Mouse (Mus musculus) cerebellum, adult 9-11 months (tissue): Measurements from ENCODE around the gene Slc25a34.

Experiments
- DNase-seq: peaks from one replicate; pipeline ENCODE4 v3.0.0; 2022

Slc25a34 gene

GRCm38 (mm10) chr4:141617299-141617698 is 6.3 kb downstream of the Slc25a34 start:
- peak; percentile 31 for DNase-seq

GRCm38 (mm10) chr4:141616811-141617210 is 6.8 kb downstream of the Slc25a34 start:
- DNase-seq: no peak

GRCm38 (mm10) chr4:141614946-141615345 is 8.7 kb downstream of the Slc25a34 start:
- DNase-seq: no peak

- no peak for DNase-seq
These were observed 14.1 kb downstream of the Slc25a34 start for GRCm38 (mm10) chr4:141609538-141609937.

GRCm38 (mm10) chr4:141605861-141606260 is 17.8 kb downstream of the Slc25a34 start, which contains the start of gene Fblim1:
Gene Fblim1, minus strand, starts transcription at chr4:141606096.
- DNase-seq: no peak

GRCm38 (mm10) chr4:141605421-141605820 is 18.2 kb downstream of the Slc25a34 start:
- no peak for DNase-seq

GRCm38 (mm10) chr4:141604493-141604892 is 19.1 kb downstream of the Slc25a34 start:
- no peak for DNase-seq

GRCm38 (mm10) chr4:141603921-141604320 is 19.7 kb downstream of the Slc25a34 start:
- DNase-seq: no peak

GRCm38 (mm10) chr4:141602523-141603223 is 20.9 kb downstream of the Slc25a34 start:
- DNase-seq: no peak

GRCm38 (mm10) chr4:141601148-141601862 is 22.3 kb downstream of the Slc25a34 start:
- no peak for DNase-seq

- DNase-seq: no peak
These were observed 23.3 kb downstream of the Slc25a34 start for GRCm38 (mm10) chr4:141600364-141600763.

GRCm38 (mm10) chr4:141599251-141600141 is 24.1 kb downstream of the Slc25a34 start:
- DNase-seq: no peak

- DNase-seq: no peak
These were observed 24.7 kb downstream of the Slc25a34 start for GRCm38 (mm10) chr4:141598894-141599250.

GRCm38 (mm10) chr4:141598199-141598893 is 25.3 kb downstream of the Slc25a34 start:
- no peak for DNase-seq

GRCm38 (mm10) chr4:141596700-141597328 is 26.8 kb downstream of the Slc25a34 start:
- no peak for DNase-seq

GRCm38 (mm10) chr4:141595605-141596268 is 27.9 kb downstream of the Slc25a34 start:
- DNase-seq: no peak

GRCm38 (mm10) chr4:141595138-141595537 is 28.5 kb downstream of the Slc25a34 start:
- DNase-seq: no peak

- no peak for DNase-seq
These were observed 32.1 kb downstream of the Slc25a34 start for GRCm38 (mm10) chr4:141591547-141591946.

GRCm38 (mm10) chr4:141583919-141584318 is 39.7 kb downstream of the Slc25a34 start:
- no peak for DNase-seq

- no peak for DNase-seq
These were observed 42.6 kb downstream of the Slc25a34 start for GRCm38 (mm10) chr4:141581051-141581450.

GRCm38 (mm10) chr4:141578833-141579232 is 44.8 kb downstream of the Slc25a34 start:
- DNase-seq: no peak

GRCm38 (mm10) chr4:141576877-141577276 is 46.7 kb downstream of the Slc25a34 start:
- no peak for DNase-seq
